ENCODE assay signal across 25 mouse cellular contexts in the genomic region with DNA sequence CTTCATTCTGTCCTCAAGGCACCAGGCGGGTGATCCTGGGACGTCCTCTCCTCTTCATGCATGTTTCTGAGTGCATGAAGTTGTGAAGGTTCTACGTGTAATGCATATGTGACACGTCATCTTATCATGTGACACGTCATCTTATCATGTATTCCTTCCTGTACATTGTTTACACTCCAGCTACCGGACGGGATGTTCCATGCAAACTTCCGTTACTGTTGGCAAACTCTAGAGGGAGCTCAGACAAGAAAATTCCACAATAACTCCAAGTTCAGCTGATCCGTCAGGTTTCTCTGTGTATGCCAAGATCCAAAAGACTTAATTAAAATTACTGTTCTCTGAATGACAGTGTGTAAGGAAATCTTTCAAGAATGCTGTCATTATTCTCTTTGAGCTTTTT.
A peak's percentile ranks its signal among the peaks of the same experiment; 100 is the strongest.
DNase-seq lines count a peak whose midpoint lies in the region; ATAC-seq and TF ChIP-seq lines count a peak whose summit lies in the region.
"Had no signal": no experiment of that assay in that cellular context is flagged by ENCODE, and none has a peak within 500 bp of the region (broad histone marks: within the 10 kb centered on the region; RNA-seq: fewer than 3 reads in every experiment).

No protein-coding gene starts in this region.

- H3K27me3 ChIP-seq in heart, adult 2 months (ENCODE audit: control insufficient read depth, insufficient read depth, low read length) = no peaks in the 10 kb centered on the region
- H3K27me3 ChIP-seq in lung, embryonic 15.5 days = no peaks in the 10 kb centered on the region
- no peaks in the 10 kb centered on the region for H3K27me3 ChIP-seq in Patski
- H3K27me3 ChIP-seq: limb, embryonic 15.5 days; neural tube, embryonic 13.5 days had no signal

- no peaks in the 10 kb centered on the region for H3K9me3 ChIP-seq in lung, embryonic 15.5 days
- H3K9me3 ChIP-seq: G1E; limb, embryonic 10.5 days; limb, embryonic 15.5 days; neural tube, embryonic 13.5 days had no signal

- no peak for TF ChIP-seq POLR2A in heart, adult 2 months (IDR thresholded peaks at IDR 0.05; ENCODE audit: insufficient read depth, low read depth, low read length)
- no peak for TF ChIP-seq POLR2A in lung, adult 2 months (IDR thresholded peaks at IDR 0.05; ENCODE audit: borderline replicate concordance, extremely low read depth, low read depth, low read length)

- no peak overlapping the region for H3K4me2 ChIP-seq in lung, embryonic 15.5 days
- H3K4me2 ChIP-seq: heart, embryonic 11.5 days; hindbrain, embryonic 14.5 days; limb, embryonic 15.5 days; midbrain, embryonic 11.5 days; neural tube, embryonic 13.5 days had no signal

- ATAC-seq in lung, embryonic 15.5 days (ENCODE audit: borderline replicate concordance, extremely low read depth, low FRiP score, low TSS enrichment) = peak; percentile 31; the same call in 1 of the 2 replicates
- ATAC-seq in Patski = no peak

- H3K79me2 ChIP-seq in heart, adult 2 months (replicated peaks; ENCODE audit: control insufficient read depth, insufficient read depth, low read length) = no peaks in the 10 kb centered on the region

- DNase-seq in heart, adult 2 months = no peak
- no peak for DNase-seq in heart, adult 18-20 months
- DNase-seq in layer of hippocampus, adult 2 months (ENCODE audit: low spot score in 2 of 2) = no peak
- no peak for DNase-seq in layer of hippocampus, postnatal 25 days (ENCODE audit: extremely low spot score in 1 of 2, low spot score in 1 of 2)
- DNase-seq in lung, adult 2 months = no peak
- no peak for DNase-seq in Patski (ENCODE audit: low read depth, low spot score)
- DNase-seq in gastrocnemius, postnatal 25 days = no peak
- DNase-seq: adrenal gland, postnatal 25 days; cerebellum, adult 18-20 months; cerebellum, postnatal 10 days; gastrocnemius, postnatal 10 days; kidney, adult 18-20 months; kidney, postnatal 25 days; right cerebral cortex, postnatal 4 days; thymus, adult 2 months; thymus, postnatal 36 days had no signal

- peaks cover 2% of the 10 kb centered on the region; the same call in 1 of the 2 replicates for H3K4me1 ChIP-seq in heart, adult 2 months (ENCODE audit: control insufficient read depth, insufficient read depth, low read length)
- no peaks in the 10 kb centered on the region for H3K4me1 ChIP-seq in lung, embryonic 15.5 days
- peaks cover 3% of the 10 kb centered on the region; the same call in 1 of the 2 replicates for H3K4me1 ChIP-seq in lung, adult 2 months (ENCODE audit: control insufficient read depth, insufficient read depth, low read length)
- H3K4me1 ChIP-seq: limb, embryonic 10.5 days; limb, embryonic 15.5 days; neural tube, embryonic 13.5 days had no signal

- intact Hi-C loops in heart, adult 2 months (cut with DNase I) = no loop called here

- POLR2A ChIA-PET in Patski (lab: Charles Lee) = interaction anchor here (0.6 kb wide), 1 partner anchor 180 kb away, joined by 3 read pairs; no protein-coding TSS in a partner anchor

- no peak for TF ChIP-seq EP300 in heart, adult 2 months (IDR thresholded peaks at IDR 0.05; ENCODE audit: insufficient read depth, low read depth, low read length)

- no peak overlapping the region for H3K9ac ChIP-seq in heart, adult 2 months (ENCODE audit: low read depth, low read length)
- no peak overlapping the region for H3K9ac ChIP-seq in lung, embryonic 15.5 days
- H3K9ac ChIP-seq: hindbrain, embryonic 14.5 days; limb, embryonic 15.5 days; neural tube, embryonic 13.5 days had no signal

- H3K27ac ChIP-seq in heart, adult 2 months = no peak overlapping the region
- no peak overlapping the region for H3K27ac ChIP-seq in layer of hippocampus, adult 2 months
- no peak overlapping the region for H3K27ac ChIP-seq in lung, embryonic 15.5 days
- H3K27ac ChIP-seq: hindbrain, embryonic 14.5 days; limb, embryonic 10.5 days; limb, embryonic 15.5 days; neural tube, embryonic 13.5 days had no signal

- TF ChIP-seq CTCF in heart, adult 2 months (IDR thresholded peaks at IDR 0.05) = peak; percentile 22; the same call in 1 of the 2 replicates
- peak; percentile 49 for TF ChIP-seq CTCF in layer of hippocampus, adult 2 months (conservative IDR thresholded peaks at IDR 0.05)
- TF ChIP-seq CTCF in lung, adult 2 months (IDR thresholded peaks at IDR 0.05; ENCODE audit: insufficient read depth, low read length) = no peak
- TF ChIP-seq CTCF in Patski (IDR thresholded peaks at IDR 0.05) = peak; percentile 28

- H3K4me3 ChIP-seq in heart, adult 2 months = no peak overlapping the region
- H3K4me3 ChIP-seq in layer of hippocampus, adult 2 months = no peak overlapping the region
- H3K4me3 ChIP-seq in lung, embryonic 15.5 days = no peak overlapping the region
- no peak overlapping the region for H3K4me3 ChIP-seq in lung, adult 2 months (replicated peaks; ENCODE audit: extremely low read depth, low read depth, low read length)
- H3K4me3 ChIP-seq: erythroblast, embryonic 14.5 days; limb, embryonic 10.5 days; limb, embryonic 15.5 days; neural tube, embryonic 13.5 days had no signal

- peaks cover 4% of the 10 kb centered on the region for H3K36me3 ChIP-seq in heart, adult 2 months (ENCODE audit: control insufficient read depth, insufficient read depth, low read length)
- no peaks in the 10 kb centered on the region; the same call in 1 of the 2 replicates for H3K36me3 ChIP-seq in lung, embryonic 15.5 days
- H3K36me3 ChIP-seq: G1E had no signal

- 38% methylated on average over 9 of the region's 9 CpGs for WGBS in heart, adult 2 months
- 32% methylated on average over 9 of the region's 9 CpGs for WGBS in lung, embryonic 15.5 days
- WGBS in lung, adult 2 months = 39% methylated on average over 9 of the region's 9 CpGs

- CTCF ChIA-PET in Patski (lab: Charles Lee) = interaction anchor here (1.0 to 1.5 kb wide), 4 partner anchors 13 to 212 kb away, joined by 3 to 4 read pairs (median 3); no protein-coding TSS in a partner anchor

- in situ Hi-C loops in Patski (cut with MboI; ENCODE audit: low pct_unique_long_range_greater_than_20kb) = no loop called here
